Mouse (Mus musculus) v-Abl transformed pro-B cells (cell line): ENCODE results near the gene Dctn2.

ENCODE experiments used
- in situ Hi-C, 2 experiments: fragments of 400-800 bp; cut with MboI; formaldehyde crosslinking; loops; one replicate each; pipeline ENCODE4 v1.15.1; 2025; ENCODE audit not compliant: unreplicated experiment in 2 of 2

Dctn2 gene

DNA sequence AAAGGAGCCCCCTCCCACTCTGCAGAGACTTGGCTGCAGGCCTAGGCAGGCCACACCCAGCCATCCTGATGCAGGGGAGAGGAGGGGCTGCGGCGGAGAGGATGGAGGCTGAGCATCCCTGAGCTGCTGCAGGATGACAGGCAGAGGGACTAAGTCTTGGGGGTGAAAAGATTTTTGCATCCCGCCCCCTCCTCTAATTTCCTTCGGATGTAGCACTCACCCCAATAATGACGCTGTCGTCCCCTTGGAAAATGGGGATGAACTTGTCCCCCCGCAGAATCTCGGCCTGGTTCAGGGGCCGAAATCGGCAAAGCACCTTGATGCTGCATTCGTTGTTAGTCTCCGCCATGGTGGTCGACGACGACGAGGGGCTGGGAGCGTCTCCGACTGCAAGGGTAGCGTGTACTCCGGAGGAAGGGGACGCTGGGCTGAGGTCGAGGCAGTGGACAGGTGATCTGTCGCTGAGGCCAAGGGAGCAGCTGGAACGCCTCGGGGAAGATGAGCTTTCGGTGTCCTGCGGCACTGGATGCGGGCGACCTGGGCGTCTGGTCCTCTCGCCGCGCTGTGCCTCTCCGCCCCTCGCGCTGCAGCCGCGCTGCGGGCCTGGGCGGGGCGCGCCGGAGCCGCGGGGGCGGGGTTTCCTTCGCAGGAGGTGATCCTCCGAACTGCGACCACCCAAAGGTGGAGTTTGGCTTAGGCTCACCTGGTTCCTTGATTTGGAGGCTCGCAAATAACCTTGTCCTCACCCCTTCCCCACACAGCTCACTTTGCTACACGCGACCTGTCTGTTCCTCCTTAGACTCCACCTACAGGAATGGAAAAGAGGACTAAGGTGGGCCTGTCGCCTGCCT is 3.4 kb upstream of the Dctn2 start, which contains the start of gene Kif5a:
Gene Kif5a (minus strand): TSS at position 801 of the 851 bp plus-strand sequence.
- in situ Hi-C loops, result loop anchor here (5.0 kb wide), 1 partner anchor 50 kb away; the partner anchor contains the start of gene Mars (in 2 of the 2)

DNA sequence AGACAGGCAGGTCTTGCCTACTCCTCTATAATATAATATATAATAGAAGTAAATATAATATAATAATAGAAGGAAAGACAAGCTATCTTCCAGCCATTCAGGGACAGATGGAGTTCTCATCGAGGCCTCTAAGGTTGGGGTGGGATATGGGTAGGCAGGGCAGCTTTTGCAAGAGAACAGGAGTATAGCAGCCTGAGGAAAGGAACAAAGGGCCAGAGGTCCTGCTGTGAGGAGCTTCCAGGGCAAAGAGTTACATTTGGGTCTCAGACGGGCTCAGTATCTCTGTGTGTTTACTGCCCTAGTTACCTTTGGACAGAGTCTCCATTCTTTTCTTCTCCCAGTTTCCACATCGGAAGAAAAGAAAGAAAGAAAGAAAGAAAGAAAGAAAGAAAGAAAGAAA is 2.5 kb upstream of the Dctn2 start:
- in situ Hi-C loops, result loop anchor here (5.0 kb wide), 1 partner anchor 49 kb away; the partner anchor contains the start of gene Mars (in 2 of the 2)

DNA sequence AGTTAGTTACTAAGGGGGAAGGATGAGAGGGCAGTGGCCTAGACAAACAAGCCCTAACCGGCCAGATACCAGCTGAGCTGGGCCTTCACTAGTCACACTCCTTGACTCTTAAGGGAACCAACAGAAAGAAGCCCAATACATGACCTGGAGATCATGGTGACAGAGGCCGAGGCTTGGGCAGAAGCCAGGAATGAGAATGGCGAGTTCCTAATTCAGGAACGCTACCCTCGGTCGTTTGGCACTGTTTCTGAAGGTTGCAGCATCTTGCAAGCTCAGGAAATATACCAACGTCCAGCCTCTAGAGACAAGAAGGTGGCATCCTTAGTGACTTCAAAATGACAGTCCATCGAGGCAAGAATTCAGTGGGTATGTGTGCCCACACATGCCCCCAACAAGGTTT is 1.8 kb upstream of the Dctn2 start:
- in situ Hi-C loops, result loop anchor here (5.0 kb wide), 1 partner anchor 48 kb away; the partner anchor contains the start of gene Mars (in 2 of the 2)

DNA sequence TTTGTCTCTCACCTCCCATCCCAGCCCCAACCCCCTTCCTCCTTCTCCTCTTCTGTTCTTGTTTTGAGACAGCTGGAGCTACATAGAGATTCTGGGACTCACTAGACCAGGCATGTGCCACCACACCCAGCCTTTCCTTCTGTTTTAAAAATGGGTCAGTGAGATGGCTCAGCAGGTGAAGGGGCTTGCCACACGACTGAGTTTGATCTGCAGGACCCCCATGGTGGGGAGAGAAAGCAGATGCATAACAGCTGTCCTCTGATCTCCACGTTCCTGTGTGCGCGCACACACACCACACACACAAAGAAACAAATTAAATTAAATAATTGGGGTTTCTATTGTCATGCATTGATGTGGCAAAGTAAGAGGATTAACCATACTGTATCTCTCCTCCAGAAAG is 1.2 kb upstream of the Dctn2 start:
- in situ Hi-C loops, result loop anchor here (5.0 kb wide), 1 partner anchor 47 kb away; the partner anchor contains the start of gene Mars (in 2 of the 2)

DNA sequence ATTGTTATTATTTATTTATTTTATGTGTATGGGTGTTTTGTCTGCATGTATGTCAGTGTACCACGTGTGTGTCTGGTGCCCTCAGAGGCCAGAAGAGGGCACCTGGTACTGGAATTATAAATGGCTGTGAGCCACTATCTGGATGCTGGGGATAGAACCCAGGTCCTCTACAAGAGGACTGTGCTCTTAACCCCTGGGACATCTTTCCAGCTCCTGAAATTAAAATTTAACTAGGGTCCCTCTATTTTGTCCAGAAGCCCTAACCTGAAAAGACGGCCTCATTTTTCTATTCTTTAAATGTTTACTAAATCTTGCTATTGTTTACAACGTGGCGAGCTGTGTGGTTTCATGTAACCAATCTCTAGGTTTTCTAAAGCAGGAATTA is 449 bp upstream of the Dctn2 start:
- in situ Hi-C loops, result no loop called here

DNA sequence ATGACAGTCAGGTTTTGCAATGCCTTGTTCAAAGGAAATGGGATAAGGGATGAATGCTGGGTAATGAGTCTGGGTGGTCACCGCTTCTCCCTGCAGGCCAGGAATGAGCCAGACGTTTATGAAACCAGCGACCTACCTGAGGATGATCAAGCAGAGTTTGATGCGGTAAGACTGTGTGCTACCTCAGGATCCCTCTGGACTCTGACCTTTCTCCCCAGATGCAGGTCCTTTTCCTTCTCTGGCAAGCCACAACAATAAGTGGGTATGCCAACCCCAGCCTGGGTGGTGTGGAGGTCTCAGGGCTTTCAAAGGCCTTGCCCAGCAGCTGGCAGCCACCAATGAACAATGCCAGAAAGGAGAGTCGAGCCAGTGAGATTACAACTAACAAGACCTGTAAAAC is 1.1 kb downstream of the Dctn2 start:
- in situ Hi-C loops, result no loop called here

DNA sequence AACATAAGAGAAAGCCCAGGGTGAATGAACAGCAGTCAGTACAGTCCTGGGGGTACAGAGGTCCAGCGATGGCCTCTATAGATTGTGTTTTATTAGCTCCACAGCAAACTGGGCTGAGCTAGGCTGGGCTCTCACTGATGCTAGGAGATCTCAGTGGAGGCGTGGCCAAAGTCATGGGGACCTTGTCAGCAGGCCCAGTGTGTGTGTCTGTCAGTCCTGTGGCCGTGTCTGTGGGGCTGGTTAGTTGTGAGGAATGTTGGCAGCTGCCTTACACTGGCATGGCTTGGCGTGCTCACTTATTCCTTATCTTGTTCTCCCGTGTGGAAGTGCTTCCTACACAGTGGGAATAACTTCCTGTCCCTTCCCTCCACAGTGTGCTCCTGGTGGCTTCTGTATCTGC is 2.2 kb downstream of the Dctn2 start:
- in situ Hi-C loops, result no loop called here

DNA sequence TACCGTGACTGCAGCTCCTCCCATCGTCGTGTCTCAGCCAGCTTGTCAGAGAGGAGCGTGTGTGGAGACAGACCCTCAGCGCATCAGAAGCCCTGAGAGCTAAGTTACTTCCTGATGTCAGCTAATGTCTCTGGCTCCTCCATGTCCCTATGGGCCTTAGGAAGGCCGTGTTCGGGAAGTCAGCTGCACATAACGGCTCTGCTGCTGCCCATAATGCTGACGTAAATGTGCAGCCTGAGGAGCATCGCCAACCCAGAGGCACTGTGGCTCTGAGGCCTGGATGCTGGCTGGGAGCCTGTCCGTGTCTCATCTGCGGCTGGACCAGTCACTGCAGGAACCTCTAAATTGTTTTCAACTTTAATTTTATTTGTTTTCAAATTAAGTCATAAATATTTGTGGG is 2.9 kb downstream of the Dctn2 start:
- in situ Hi-C loops, result no loop called here

DNA sequence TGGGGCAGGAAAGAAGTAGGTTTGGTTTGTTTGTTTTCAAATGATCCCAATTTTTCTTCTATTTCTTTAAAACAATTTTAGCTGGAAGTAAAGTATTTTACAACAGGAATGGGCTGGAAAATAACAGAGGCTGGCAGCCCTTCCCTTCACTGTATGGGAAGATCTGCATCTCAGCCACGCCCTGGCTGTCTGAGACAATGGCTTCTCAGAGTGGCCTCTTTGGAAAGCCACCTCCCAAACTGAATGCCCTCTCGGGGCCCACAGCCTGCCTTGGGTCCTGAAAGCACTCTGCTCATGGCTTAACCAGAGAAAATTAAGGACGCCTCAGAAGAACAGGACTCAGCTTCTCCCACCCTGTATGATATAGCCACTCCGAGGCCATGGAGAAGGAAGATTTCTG is 3.7 kb downstream of the Dctn2 start:
- in situ Hi-C loops, result no loop called here

DNA sequence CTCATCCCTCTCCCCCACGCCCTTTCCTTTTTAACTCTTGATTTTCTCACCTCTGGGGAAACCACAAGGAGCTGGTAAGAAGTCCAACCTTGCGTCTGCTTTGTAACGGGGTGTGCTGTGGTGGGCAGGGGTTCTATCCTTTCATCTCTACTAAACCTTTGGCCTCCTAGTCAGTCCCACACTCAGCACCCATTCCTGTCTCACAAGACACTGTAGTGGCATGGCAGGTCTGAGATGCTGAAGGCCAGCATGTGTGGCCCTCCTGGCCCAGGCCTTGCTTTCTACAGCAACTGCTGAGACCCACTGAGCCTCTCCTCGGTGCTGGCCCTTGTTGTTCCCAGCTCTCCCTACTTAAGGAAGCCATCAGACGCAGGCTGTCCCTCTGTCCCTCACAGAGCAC is 6.2 kb downstream of the Dctn2 start:
- in situ Hi-C loops, result no loop called here

DNA sequence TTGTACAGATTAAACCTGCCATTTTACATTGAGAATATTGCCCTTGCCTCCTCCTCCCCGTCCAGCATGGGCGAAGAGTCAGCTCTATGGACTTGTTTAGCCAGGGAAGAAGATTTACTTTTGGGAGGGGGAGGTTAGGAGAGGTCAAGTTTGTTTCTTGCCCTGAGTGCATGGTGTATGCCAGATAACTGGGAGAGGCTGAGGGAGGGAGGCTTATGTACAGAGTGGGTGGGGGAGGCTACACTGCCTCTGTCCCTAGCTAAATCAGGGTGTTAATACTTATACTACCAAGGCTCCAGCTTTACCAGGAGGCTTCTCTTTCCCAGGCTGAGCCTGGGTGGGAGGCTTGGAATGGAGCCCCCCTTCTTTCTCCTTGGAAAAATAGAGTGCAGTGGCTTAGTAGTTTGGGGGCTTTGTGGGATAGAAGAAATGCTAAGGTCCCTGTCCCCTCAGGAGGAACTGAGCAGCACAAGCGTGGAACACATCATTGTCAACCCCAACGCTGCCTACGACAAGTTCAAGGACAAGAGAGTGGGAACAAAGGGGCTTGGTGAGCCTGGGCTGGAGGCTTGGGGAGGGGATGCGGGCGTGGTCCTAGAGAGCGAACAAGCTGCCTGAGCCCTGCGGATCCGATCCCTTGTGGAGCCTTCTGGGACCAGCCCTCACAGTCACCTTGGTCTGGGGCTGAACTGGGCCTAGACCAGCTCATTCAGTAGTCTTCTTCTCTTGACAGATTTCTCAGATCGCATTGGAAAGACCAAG is 8.3 kb downstream of the Dctn2 start:
- in situ Hi-C loops, result no loop called here

DNA sequence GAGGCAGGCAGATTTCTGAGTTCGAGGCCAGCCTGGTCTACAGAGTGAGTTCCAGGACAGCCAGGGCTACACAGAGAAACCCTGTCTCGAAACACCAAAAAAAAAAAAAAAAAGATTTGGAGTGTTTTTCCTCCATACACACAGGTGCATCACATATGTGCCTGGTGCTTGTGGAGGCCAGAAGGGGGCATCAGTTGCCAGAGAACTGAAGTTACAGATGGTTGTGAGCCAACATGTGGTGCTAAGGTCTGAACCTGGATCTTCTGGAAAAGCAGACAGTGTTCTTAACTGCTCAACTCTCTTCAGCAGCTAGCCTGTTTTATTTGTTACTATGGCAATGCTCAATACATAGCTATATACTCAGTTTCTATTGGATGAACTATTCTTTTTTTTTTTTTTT is 13.6 kb downstream of the Dctn2 start:
- in situ Hi-C loops, result no loop called here

DNA sequence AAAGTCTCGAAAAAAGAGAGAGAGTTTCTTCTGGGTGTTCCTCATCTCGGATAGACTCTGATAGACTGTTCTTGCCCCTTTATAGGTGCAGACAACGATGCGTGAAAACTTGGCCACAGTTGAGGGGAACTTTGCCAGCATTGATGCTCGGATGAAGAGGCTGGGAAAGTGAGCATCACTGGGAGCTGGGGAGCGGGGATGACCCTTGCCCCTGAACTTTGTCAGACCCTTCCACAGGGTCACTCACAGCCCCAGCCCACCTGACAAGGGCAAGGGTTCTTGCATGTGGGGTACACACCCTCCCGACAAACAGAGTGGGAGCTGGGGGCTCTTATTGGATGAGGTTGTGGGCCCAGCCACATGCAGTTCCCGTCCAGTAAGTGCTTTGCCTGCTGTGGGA is 15.1 kb downstream of the Dctn2 start:
- in situ Hi-C loops, result no loop called here

DNA sequence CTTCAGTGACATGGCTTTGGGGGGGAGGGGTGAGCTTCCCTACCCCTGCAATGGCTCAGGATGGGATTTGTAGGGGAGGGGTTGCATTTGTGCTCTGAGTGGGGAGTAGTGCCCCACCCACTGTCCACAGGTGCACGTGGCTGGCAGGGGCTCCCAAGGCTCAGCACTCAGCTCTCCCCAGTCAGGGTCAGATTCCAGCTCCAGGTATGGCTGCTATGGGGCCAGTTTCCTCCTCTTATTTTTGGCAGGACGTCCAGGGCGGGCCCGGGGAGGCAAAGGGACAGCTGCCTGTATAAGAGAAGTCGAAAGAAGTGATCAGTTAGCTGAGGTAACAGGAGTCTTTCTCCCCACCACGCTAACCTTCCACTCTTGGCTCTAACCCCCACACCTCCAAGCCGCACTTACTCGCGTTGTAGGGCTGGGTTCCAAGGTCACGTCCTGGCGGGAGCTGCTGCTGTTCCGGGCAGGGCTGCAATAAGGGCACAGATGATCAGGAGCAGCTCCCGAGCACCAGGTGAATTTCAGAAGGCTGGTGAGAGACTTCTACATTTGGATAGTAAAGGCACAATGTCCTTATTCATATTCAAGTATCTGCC is 16.6 kb downstream of the Dctn2 start:
- in situ Hi-C loops, result no loop called here

DNA sequence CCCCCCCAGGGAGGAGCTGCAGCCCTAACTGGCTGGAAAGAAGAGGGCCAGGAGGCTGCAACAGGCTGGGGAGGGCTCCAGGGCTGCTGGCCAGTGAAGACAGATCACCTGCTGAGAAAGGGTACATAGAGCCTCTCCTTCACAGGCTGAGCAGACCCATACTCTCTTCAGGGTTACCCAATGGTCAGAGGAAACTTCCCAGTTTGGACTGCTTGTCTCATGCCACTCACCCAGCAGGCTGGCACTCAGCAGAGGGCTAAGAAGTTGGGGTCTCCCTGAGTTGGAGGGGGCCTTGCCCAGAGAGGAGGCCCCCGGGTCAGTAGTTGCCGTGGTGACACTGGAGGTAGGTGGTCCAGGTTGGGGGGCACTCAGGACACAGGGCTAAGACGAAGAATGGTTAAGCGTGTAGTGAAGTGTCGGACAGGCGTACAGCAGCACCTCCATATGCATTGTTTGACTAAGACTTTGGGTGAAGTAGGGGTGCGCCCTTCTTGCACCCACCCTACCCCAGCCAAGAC is 18.0 kb downstream of the Dctn2 start:
- in situ Hi-C loops, result no loop called here

DNA sequence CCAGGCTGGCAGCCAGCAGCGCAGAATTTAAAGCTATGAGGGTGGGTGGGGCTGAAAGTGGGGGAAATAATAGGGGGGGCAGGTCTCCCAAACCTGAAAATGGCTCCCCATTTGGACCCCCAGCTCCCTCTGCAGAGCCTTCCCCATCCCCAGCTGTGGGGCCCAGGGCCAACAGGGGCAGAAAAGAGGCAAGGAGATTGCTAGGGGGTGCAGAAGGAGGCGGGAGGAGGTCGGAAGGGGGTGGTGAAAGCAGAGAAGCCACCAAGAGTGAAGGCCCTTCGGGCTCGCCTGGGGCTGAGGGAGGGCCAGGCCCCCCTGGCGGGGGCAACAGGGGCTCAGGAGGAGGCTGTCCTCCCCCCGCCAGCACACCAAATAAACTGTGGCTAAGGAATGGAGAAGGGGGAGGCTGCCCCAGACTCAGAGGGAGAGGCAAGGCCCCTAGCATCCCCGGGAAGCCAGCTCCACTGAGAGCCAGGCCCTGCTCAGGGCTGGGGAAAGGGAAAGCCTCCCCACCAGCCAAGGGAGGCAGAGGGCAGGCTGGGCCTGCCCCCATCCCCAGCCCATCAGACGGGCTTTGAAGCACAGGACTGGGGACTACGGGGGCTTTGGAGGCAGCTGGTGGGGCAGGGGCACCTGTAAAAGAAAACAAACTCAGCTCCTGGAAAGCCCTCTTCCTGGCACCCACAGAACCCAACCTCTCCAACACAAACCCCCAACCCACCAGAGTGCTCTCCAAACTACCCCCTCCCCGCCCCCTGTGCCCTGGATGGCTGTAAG is 18.7 kb downstream of the Dctn2 start:
- in situ Hi-C loops, result no loop called here

DNA sequence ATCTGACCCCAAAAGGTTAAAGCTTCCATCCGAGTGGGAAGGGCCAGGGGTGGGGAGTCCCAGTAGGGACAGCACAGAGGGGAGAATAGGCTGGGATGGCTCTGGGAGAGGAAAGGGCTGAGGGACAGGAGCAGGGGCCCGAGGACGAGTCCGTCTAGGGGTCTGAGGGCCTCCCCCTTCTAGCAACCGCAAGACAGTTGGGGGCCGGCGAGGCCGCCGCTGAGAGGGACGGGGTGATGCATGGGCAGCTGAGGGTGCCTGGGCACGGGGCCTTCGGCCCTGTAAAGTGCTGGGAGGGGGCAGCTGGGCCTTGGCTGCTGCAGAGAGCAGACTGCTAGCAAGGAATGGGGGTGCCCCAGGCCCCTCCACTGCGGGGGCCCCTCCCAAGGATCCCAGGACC is 19.5 kb downstream of the Dctn2 start:
- in situ Hi-C loops, result no loop called here

DNA sequence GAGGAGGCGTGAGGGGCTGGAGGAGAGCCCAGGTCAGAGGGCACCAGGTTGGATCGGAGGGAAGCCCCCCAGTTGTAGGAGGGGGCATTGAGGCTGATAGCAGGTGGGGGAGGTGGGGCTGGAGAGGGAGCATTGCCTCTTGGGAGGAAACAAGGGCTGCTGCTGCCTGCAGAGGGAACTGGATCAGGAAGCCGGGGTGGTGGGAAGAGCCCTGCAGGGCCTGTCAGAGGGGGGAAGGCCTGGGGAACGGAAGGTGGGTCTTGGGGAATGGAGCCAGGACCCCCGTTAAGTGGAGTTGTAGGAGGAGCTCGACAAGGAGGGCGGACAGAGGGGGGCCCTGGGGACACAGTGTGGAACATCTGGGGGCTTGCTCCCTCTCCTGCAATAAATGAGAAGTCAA is 20.0 kb downstream of the Dctn2 start:
- in situ Hi-C loops, result no loop called here

DNA sequence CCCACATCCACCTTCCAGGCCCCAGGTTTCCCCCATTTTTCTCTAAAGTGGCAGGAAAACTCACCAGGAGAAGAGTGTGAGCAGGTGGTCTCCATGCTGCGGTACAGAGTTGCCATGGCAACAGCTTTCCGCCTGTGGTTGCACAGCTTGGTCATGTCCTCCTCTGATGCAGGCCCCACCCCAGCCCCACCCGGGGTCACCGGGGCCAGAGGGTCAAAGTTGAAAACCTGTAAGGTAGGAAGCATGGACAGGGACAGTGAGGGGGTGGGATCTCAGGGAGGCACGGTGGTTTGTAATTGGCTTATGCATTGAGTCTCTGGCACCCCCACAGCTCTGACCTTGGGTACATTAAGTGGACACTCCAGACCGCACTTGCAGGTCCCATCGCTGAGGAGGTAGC is 20.6 kb downstream of the Dctn2 start:
- in situ Hi-C loops, result no loop called here

DNA sequence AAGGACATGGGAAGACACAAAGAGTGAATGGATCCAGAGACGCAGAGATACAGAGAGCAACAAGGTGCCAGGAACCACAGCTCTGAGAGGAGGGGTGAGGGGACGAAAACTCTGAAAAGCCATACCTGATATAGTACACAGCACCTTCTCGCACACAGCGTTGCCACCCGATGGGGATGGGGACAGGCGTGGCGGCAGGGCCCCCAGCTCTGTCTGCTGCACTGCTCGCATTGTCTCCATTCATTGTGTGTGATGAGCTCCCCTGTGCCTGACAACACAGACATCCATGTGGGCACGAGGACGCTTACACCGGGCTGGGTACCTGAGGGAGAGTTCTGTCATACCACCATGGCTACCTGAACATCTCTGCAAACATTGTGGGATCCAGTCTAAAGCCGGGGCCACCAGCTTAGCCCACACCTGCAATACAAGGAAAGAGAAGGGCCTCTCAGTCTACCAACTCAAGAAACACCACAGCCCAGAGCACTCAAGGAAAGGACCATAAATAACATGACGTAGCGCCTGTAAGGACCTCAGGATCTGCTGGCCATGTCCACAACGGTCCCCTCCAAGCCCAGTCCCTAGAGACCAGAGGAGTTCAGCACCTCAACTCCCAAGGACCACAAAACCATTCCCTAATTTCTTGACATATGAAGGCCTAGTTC is 21.2 kb downstream of the Dctn2 start:
- in situ Hi-C loops, result no loop called here
